Mouse (Mus musculus): ENCODE data around the gene Sh3gl3.

DNA sequence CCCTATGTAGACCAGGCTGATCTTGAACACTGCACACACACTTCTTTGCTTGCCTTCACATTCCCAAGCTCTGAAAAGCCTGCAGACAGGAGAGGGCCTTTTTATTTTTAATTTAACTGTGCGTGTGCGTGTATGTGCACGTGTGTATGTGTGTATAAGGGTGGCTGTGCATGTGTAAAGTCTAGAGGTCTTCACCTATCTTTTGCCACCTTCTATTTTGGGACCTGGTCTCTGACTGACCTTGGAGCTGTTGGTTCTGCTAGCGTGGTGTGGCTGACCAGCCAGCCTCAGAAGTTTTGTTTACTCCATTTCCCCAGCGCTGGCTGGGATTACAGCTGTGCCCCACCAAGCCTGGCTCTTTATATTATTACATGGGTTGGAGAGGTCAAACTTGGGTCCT lies 98.1 kb downstream of the Sh3gl3 start:
- no peak for TF ChIP-seq CTCF (IDR thresholded peaks at IDR 0.05; ENCODE audit: low read depth)
- TF ChIP-seq EP300 (IDR thresholded peaks at IDR 0.05; ENCODE audit: low read depth), result no peak
